Mouse (Mus musculus) left cerebral cortex, adult 11 months (tissue): ENCODE measurements at regions not wholly inside any gene's neighbourhood (a gene's known extent, or its start where the extent isn't known, plus 50 kb on each side); places are given as distances from the start of the nearest gene placed in this dataset.
A peak's percentile ranks its signal among the peaks of the same experiment; 100 is the strongest.

Source experiments
- DNase-seq: peaks from one replicate; pipeline ENCODE4 v3.0.0; 2022; ENCODE audit warnings: low spot score

GRCm38 (mm10) chr1:148901319-148902033, 1059.6 kb downstream of the Pla2g4a start:
- no peak for DNase-seq

DNA sequence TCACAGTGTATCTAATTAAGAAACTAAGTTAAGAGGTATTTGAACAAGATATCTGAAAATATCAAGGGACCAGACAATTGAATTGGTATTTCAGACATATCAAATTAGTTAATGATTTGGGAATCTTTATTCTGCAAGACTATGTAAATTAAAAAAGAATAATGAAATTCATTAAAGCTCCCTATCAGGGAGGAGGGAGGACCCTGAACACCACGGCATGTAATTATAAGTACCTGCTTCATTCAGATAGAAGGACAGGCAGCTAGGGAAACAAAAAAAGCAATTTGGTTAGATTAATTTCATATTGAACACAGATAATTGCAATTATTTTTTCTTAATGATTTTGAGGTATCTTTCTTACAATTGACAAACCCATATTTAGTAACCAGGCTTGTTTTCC, 1090.3 kb downstream of the Pla2g4a start:
- no peak for DNase-seq

GRCm38 (mm10) chr1:148863582-148863981, 1097.5 kb downstream of the Pla2g4a start:
- DNase-seq = no peak

DNA sequence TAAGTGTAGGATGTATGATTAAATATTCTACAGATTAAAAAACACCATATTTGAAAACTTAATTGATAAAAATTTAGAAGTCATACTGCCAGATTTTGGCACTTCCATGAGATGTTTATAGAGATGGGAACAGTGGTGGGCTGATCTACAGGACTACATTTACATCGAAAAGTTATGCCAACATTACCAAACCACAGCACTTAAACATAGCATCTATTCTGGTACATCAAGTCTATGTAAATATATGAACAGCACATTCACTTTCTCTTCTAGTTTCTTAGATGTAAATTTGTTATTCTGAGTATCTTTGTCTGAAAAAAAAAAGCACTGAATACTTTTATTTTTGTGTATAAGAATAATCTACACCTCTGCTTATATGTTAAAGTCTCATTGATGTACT, 1108.1 kb downstream of the Pla2g4a start:
- DNase-seq = no peak

GRCm38 (mm10) chr1:148846595-148846994, 1114.5 kb downstream of the Pla2g4a start:
- DNase-seq = no peak

GRCm38 (mm10) chr1:148823146-148823545, 1137.9 kb downstream of the Pla2g4a start:
- no peak for DNase-seq

DNA sequence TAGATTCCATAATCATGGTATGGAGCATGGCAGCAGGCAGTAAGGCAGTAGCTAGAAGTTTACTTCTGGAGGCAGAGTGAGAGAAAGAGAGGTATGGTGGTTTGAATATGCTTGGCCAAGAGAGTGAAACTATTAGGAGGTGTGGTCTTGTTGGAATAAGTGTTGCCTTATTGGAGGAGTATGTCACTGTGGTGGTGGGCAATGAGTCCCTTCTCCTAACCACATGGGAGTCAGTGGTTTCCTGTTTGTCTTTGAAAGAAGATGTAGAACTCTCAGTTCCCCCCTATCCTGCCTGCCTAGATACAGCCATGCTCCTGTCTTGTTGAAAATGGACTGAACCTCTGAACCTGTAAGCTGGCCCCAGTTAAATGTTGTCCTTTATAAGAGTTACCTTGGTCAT, 1152.4 kb downstream of the Pla2g4a start:
- no peak for DNase-seq

DNA sequence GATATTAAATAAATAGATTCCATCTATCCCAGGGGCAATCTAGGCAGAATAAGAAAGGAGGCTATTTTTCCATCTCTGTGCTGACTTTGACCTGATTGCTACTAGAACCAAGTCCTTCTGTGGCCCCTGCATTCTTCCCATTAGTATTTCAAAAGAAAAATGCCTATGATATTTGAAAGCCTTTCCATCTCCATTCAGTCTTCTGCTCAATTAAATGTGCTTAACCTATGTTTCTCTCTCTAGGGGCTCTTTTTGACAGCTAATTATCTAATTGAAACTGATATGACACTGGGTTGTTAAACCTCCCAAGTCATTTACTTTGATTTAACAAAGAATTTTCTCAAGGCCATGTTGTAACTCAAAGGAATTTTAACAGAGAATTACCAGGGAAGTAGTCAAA, 1164.0 kb downstream of the Pla2g4a start:
- DNase-seq = no peak

GRCm38 (mm10) chr1:148750806-148751205, 1210.3 kb downstream of the Pla2g4a start:
- no peak for DNase-seq

GRCm38 (mm10) chr1:148722106-148722505, 1239.0 kb downstream of the Pla2g4a start:
- DNase-seq = no peak

DNA sequence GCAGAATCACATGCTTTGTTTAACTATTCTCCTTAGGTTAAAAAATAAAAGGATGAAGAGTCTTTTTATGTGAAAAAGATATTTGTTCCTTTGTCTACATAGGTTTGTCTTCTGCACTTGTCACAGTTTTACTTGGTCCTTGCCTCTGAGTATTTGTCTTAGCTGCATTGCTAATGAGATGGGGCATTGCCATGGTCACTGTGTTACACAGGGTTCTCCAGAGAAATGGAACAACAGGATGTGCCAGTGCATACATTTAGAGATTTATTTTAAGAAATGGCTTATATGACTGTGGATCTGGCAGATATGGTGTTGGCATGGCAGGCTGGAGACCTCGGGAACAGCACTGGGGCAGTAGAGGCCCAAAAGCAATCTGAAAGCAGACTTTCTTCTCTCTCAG, 1239.7 kb downstream of the Pla2g4a start:
- DNase-seq = no peak

- no peak for DNase-seq
These were observed 1240.1 kb downstream of the Pla2g4a start for GRCm38 (mm10) chr1:148720980-148721379.

DNA sequence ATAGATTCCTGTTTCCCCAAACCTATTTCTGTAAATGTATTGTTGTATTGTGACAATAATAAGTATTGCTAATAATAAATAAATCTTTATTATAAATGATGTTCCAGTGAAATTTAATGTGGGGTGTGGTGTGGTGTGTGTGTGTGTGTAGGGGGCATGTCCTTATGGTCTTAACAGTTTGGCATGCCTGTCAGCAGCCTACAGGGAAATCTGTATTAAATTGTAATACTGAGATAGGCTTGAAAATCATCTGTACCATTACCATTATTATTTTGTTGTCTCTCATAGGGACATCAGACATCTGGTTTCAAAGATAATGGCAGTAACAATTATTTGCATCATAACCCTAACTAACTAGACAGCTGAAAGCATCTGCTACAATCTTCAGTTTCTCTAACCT, 1253.0 kb downstream of the Pla2g4a start:
- no peak for DNase-seq

DNA sequence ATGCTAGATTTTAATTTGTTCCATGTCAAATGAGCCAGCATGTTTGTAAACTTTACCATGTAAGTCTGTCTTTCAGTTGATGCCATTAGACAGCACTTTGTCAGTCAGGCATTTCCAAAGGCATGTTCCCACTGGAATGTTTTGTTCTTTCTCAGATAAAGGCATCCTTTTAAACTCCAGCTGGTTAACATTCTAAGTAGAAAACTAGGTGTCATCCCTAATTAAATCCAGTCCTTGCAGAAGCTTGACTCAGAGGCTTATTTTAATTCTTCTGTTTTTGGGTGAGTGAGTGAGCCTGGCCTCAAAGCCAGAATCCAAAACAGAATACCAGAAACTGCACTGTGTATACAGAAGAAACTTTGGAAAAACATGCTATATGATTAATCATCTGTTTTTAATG, 1253.4 kb downstream of the Pla2g4a start:
- peak; percentile 6 for DNase-seq

- no peak for DNase-seq
These were observed 1254.8 kb downstream of the Pla2g4a start for GRCm38 (mm10) chr1:148706271-148706807.

GRCm38 (mm10) chr1:148700599-148700954, 1260.5 kb downstream of the Pla2g4a start:
- DNase-seq = no peak

DNA sequence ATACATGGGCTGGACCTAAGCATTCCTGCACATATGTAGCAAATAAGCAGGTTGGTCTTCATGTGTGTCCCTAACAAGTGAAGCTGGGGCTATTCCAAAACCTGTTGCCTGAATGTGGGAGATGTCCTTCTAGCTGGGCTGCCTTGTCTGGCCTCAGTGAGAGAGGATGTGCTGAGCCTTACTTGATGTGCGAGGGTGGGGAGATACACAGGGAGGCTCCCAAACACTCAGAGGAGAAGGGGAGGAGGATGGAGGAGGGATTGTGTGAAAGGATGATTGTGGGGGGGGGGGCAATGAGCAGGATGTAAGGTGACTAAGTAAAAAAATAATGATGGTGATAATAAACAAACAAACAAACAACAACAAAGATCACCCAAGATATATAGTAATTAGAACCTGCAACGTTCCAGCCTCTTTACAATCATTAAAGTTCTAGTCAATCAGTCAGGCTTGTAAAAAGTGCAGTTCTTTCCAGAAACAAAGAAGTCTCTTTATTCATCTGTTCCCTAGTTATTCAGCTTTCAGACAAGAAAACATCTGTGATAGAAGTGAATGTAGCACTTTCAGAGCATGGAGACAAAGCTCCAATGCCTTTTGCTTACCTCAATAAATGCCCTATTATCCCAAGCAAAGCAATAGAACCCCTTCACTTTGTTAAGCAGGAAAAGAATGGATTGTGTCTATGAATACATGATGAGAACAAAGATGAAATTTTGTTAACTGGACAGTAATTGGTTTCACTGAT, 1261.1 kb downstream of the Pla2g4a start:
- no peak for DNase-seq

- no peak for DNase-seq
These were observed 1271.0 kb downstream of the Pla2g4a start for GRCm38 (mm10) chr1:148690085-148690484.

DNA sequence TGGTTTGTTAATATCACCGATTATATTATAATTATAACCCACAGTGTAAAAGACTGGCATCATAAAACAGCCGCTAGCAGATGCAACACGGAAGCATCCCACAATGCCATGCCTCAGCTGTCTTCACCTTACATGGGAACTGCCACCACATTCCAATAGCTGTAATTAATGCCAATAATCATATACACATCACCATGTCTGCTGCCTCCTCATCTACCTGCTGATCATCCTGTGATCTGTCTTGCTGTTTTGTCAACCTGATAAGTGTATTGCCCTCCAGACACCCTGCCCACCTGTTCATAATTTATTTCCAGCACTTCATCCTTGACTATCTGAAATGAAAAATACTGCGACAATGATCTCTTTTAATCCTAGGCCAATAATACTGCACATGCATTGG, 1271.5 kb downstream of the Pla2g4a start:
- DNase-seq = no peak

DNA sequence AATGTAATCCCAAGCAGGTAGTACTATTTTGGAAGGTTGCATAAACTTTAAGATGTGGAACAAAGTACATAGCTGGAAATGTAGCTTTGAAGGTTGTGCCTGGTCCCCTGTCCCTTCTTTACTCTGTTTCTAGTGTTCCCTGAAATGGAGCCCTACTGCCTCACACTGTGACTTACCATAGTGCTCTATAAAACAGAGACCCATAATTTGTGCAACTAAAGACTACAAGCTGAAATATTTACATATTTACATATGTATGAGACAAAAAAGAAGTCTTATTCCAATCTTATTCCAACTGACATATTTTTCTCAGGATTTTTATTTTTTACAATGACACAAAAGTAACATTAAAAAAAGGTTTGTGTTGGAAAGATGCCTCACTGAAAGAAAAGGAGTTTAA, 1285.6 kb downstream of the Pla2g4a start:
- no peak for DNase-seq

GRCm38 (mm10) chr1:148664409-148664808, 1296.7 kb downstream of the Pla2g4a start:
- no peak for DNase-seq

DNA sequence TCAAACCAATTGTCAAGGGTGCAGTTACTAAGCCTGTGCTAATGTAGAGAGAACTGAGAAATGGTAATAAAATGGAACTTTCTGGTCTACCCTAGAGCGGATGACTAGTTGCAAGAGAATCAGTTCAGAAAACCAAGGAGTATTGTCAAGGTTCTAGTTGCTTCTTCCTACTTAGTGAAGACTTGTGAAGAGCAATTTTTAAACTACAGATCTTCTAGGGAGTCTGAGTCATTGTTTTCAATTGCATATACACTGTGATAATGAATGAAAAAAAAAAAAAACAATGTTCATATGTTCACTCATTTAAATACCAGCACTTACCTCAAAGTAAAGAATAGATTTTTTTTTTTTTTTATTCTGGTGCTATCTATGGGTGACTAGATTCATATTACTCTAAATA, 1304.1 kb downstream of the Pla2g4a start:
- no peak for DNase-seq
